Mouse (Mus musculus): ENCODE results near the gene Kcnj12.

- TF ChIP-seq NRF1 (IDR thresholded peaks at IDR 0.05; ENCODE audit: low read depth, low read length) (no peak), MAX (IDR thresholded peaks at IDR 0.05; ENCODE audit: low read length) (no peak), CTCF (conservative IDR thresholded peaks at IDR 0.05 in 1 of 2, IDR thresholded peaks at IDR 0.05 in 1 of 2; ENCODE audit: low read depth in 2 of 2, low read length in 2 of 2) (no peak), ETS1 (conservative IDR thresholded peaks at IDR 0.05; ENCODE audit: low read depth, low read length) (no peak), CHD2 (IDR thresholded peaks at IDR 0.05; ENCODE audit: low read length) (no peak), ZNF384 (IDR thresholded peaks at IDR 0.05; ENCODE audit: low read depth, low read length) (no peak)
These were observed 10.8 kb downstream of the Kcnj12 start for GRCm38 (mm10) chr11:61033160-61033559.
